Mouse (Mus musculus) layer of hippocampus, adult 2 months (tissue): ENCODE results near the gene Mrpl38. TPM values are rescaled to one million over a fixed set of nuclear protein-coding genes. Genes with fewer than 3 reads are reported as not detected.
A peak's percentile ranks its signal among the peaks of the same experiment; 100 is the strongest.
"Not testable (repeated sequence)": the region's sequence is repeated elsewhere in the genome, so short reads cannot be mapped to it uniquely, and the experiment has no call there.

Source experiments
- DNase-seq, 2 experiments: peaks; one replicate each; pipeline ENCODE4 v3.0.0; 2022; ENCODE audit warnings: low spot score in 2 of 2
- H3K27ac ChIP-seq: fragments of 200-600 bp; 2 replicates; pipeline ENCODE4 v1.8.1; 2022
- H3K4me3 ChIP-seq: fragments of 200-600 bp; 2 replicates; pipeline ENCODE4 v1.8.1; 2022; ENCODE audit warnings: mild to moderate bottlenecking
- CTCF ChIP-seq: fragments of 200-600 bp; conservative IDR thresholded peaks from 2 replicates; pipeline ENCODE4 v1.8.1; 2022; ENCODE audit warnings: antibody characterized with exemption, mild to moderate bottlenecking, moderate library complexity
- total RNA-seq, 2 experiments: library from RNA; stranded (reverse); gene quantifications; 2 replicates each; pipeline ENCODE4 v1.2.3; 2021

Mrpl38 gene
- total RNA-seq, 2 experiments from 2014 or later = 64.6 to 66.8 TPM

- Histone ChIP-seq H3K4me3 (no peak overlapping the region), H3K27ac (no peak overlapping the region)
- TF ChIP-seq CTCF = no peak
- DNase-seq = no peak
Measured at GRCm38 (mm10) chr11:116134171-116134570, 4.5 kb downstream of the Mrpl38 start.

- TF ChIP-seq CTCF = no peak
- no peak overlapping the region for H3K4me3 ChIP-seq
- no peak for DNase-seq
- 0 out of 2 replicates have a peak overlapping the region, but pooled peaks have one; percentile 18 for H3K27ac ChIP-seq
Measured at GRCm38 (mm10) chr11:116133497-116133896, 5.2 kb downstream of the Mrpl38 start.

GRCm38 (mm10) chr11:116132366-116133333, 6.0 kb downstream of the Mrpl38 start:
- no peak for DNase-seq
- Histone ChIP-seq H3K4me3 (no peak overlapping the region), H3K27ac (no peak overlapping the region)
- peak; percentile 48 for TF ChIP-seq CTCF

- Histone ChIP-seq H3K27ac (peak overlapping the region; percentile 99), H3K4me3 (peak overlapping the region; percentile 54)
- no peak for TF ChIP-seq CTCF
- DNase-seq = no peak
Measured at GRCm38 (mm10) chr11:116131349-116132170, 7.1 kb downstream of the Mrpl38 start.

- Histone ChIP-seq H3K4me3 (peak within 1 kb of the TSS; percentile 54), H3K27ac (peak within 1 kb of the TSS; percentile 99)
- DNase-seq = peak; percentile 86 to 89
- TF ChIP-seq CTCF = peak; percentile 92
Measured at GRCm38 (mm10) chr11:116130488-116131205, 8.0 kb downstream of the Mrpl38 start, which contains the start of gene Trim65. Gene Trim65, minus strand, starts transcription at chr11:116131128.

- H3K27ac ChIP-seq = peak overlapping the region; percentile 99
- no peak for DNase-seq
- no peak for TF ChIP-seq CTCF
- H3K4me3 ChIP-seq = peak overlapping the region; percentile 54
Measured at GRCm38 (mm10) chr11:116129993-116130487, 8.6 kb downstream of the Mrpl38 start.

GRCm38 (mm10) chr11:116129091-116129790, 9.4 kb downstream of the Mrpl38 start:
- no peak for TF ChIP-seq CTCF
- Histone ChIP-seq H3K4me3 (no peak overlapping the region; the same call in 1 of the 2 replicates), H3K27ac (no peak overlapping the region)
- no peak for DNase-seq

GRCm38 (mm10) chr11:116127986-116128385, 10.7 kb downstream of the Mrpl38 start:
- no peak for DNase-seq
- TF ChIP-seq CTCF = no peak
- Histone ChIP-seq H3K4me3 (no peak overlapping the region), H3K27ac (no peak overlapping the region)

- Histone ChIP-seq H3K4me3 (no peak within 1 kb of the TSS), H3K27ac (no peak within 1 kb of the TSS)
- no peak for TF ChIP-seq CTCF
- no peak for DNase-seq
Measured at GRCm38 (mm10) chr11:116127156-116127980, 11.3 kb downstream of the Mrpl38 start, which contains the start of gene Trim47. Gene Trim47, minus strand, starts transcription at chr11:116127210.

GRCm38 (mm10) chr11:116126261-116126660, 12.4 kb downstream of the Mrpl38 start:
- no peak for DNase-seq
- TF ChIP-seq CTCF = no peak
- no peak overlapping the region for H3K27ac ChIP-seq

GRCm38 (mm10) chr11:116121731-116122245, 16.9 kb downstream of the Mrpl38 start:
- DNase-seq, H3K4me3 ChIP-seq, H3K27ac ChIP-seq: not testable (repeated sequence)

More at GRCm38 (mm10) chr11:116126261-116126660, 12.4 kb downstream of the Mrpl38 start:
- H3K4me3 ChIP-seq = no peak overlapping the region
